Mouse (Mus musculus): ENCODE results near the gene Zmynd19. TPM values are rescaled to one million over a fixed set of nuclear protein-coding genes. Genes with fewer than 3 reads are reported as not detected.
"Not testable (repeated sequence)": the region's sequence is repeated elsewhere in the genome, so short reads cannot be mapped to it uniquely, and the experiment has no call there.

Zmynd19 gene
- polyA plus RNA-seq, 1 experiment: 7.2 TPM

DNA sequence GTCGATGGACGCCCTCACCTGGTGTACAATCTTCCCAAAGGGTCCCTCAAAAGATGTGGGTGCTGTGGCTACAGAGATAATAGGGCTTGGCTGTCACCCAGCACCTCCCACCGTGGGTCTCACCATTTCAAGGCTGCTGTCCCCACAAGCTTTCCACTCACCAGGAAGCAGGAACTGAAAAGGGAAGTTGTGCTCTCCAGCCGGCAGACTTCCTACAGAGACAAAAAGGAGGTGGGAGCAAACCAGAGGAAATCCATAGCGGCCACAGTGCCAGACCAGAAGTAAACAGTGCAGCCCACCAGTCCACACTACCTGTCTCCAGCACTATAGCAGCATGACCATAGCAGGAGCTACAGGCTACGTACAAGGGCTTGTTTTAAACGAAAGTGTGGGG is 22.6 kb upstream of the Zmynd19 start:
- H3K4me3 ChIP-seq (ENCODE audit: insufficient read depth, low read depth, low read length): no peak overlapping the region
- H3K4me1 ChIP-seq (ENCODE audit: control insufficient read depth, insufficient read depth, insufficient read length, low read length): peaks cover 9% of the 10 kb centered on the region; the same call in 1 of the 2 replicates
- no peak overlapping the region for H3K27ac ChIP-seq (replicated peaks; ENCODE audit: low read depth, low read length)

GRCm38 (mm10) chr2:24927810-24928479 is 21.6 kb upstream of the Zmynd19 start:
- peaks cover 9% of the 10 kb centered on the region; the same call in 1 of the 2 replicates for H3K4me1 ChIP-seq (ENCODE audit: control insufficient read depth, insufficient read depth, insufficient read length, low read length)
- H3K4me3 ChIP-seq (ENCODE audit: insufficient read depth, low read depth, low read length): no peak overlapping the region
- 0 out of 2 replicates have a peak overlapping the region, but pooled peaks have one; percentile 21 for H3K27ac ChIP-seq (replicated peaks; ENCODE audit: low read depth, low read length)

GRCm38 (mm10) chr2:24929119-24929518 is 20.5 kb upstream of the Zmynd19 start:
- Histone ChIP-seq H3K4me3 (ENCODE audit: insufficient read depth, low read depth, low read length) (no peak overlapping the region), H3K4me1 (ENCODE audit: control insufficient read depth, insufficient read depth, insufficient read length, low read length) (peaks cover 9% of the 10 kb centered on the region; the same call in 1 of the 2 replicates), H3K27ac (replicated peaks; ENCODE audit: low read depth, low read length) (no peak overlapping the region)

- Histone ChIP-seq H3K4me3 (ENCODE audit: insufficient read depth, low read depth, low read length) (no peak overlapping the region), H3K27ac (replicated peaks; ENCODE audit: low read depth, low read length) (no peak overlapping the region), H3K4me1 (ENCODE audit: control insufficient read depth, insufficient read depth, insufficient read length, low read length) (peaks cover 12% of the 10 kb centered on the region; the same call in 1 of the 2 replicates)
Observed at GRCm38 (mm10) chr2:24929593-24929992, 20.0 kb upstream of the Zmynd19 start.

GRCm38 (mm10) chr2:24934441-24934963 is 15.1 kb upstream of the Zmynd19 start:
- peak overlapping the region; percentile 35; the same call in 1 of the 2 replicates for H3K27ac ChIP-seq (replicated peaks; ENCODE audit: low read depth, low read length)

DNA sequence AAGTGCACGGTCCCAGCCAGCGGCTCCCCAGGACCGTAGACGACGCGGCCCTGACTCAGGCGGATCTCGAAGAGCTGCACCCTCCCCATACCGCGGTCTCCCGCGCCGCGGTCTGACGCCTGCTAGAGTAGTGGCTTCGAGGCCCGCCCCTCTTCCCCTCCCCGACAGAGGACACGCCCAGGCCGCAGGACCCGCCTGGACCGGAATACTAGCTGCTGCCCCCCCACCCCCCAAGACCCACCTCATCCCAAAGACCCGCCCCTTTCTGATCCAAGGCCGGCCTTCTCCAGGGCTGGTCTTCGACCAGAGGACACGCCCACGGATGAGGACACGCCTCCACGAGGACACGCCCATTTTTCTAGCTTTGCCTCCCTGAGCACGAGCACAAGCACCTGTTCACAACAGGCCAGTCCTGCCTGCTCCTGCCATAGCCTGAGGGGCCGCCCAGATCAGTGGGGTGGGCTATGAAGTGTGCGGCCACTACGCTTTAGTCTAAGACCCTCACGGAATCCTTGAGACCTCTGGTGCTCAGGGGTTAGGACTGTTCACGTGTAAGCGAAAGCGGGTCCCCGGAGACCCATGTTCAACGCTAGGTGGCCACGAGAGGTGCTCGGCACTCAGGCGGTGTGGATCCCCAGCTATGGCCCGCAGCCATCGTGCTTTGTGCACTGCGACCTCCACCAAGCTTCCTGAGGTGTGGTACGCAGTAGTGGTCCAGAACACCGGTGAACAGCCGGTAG is 14.4 kb upstream of the Zmynd19 start, which contains the start of gene Arrdc1:
Gene Arrdc1, minus strand, starts transcription at position 196 of the 740 bp plus-strand sequence.
- Histone ChIP-seq H3K27ac (replicated peaks; ENCODE audit: low read depth, low read length) (peak within 1 kb of the TSS; percentile 35; the same call in 1 of the 2 replicates), H3K4me3 (ENCODE audit: insufficient read depth, low read depth, low read length) (peak within 1 kb of the TSS; percentile 86), H3K4me1 (ENCODE audit: control insufficient read depth, insufficient read depth, insufficient read length, low read length) (peaks cover 7% of the 10 kb centered on the region)

More at GRCm38 (mm10) chr2:24934441-24934963, 15.1 kb upstream of the Zmynd19 start:
- H3K4me3 ChIP-seq (ENCODE audit: insufficient read depth, low read depth, low read length): peak overlapping the region; percentile 86
- H3K4me1 ChIP-seq (ENCODE audit: control insufficient read depth, insufficient read depth, insufficient read length, low read length): peaks cover 7% of the 10 kb centered on the region

DNA sequence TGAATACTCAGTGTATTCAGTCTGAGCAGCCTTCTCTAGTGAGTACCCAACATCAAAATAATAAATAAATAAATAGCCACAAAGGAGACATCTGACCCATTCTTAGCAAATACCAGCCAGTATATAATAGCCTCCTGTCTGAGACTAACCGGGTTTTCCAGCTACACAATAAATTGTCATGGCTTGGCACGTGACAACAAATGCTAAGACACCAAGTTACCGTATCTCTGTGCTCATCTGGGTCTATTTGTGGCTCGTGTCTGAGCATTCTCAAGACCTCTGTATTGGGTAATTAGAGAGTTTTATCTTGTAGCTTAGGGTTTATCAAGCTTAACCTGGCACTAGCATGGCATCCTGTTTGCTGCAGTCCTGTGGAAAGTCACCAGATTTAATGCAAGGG is 7.5 kb upstream of the Zmynd19 start:
- Histone ChIP-seq H3K27ac (replicated peaks; ENCODE audit: low read depth, low read length) (no peak overlapping the region), H3K4me1 (ENCODE audit: control insufficient read depth, insufficient read depth, insufficient read length, low read length) (no peaks in the 10 kb centered on the region), H3K4me3 (ENCODE audit: insufficient read depth, low read depth, low read length) (no peak overlapping the region)

DNA sequence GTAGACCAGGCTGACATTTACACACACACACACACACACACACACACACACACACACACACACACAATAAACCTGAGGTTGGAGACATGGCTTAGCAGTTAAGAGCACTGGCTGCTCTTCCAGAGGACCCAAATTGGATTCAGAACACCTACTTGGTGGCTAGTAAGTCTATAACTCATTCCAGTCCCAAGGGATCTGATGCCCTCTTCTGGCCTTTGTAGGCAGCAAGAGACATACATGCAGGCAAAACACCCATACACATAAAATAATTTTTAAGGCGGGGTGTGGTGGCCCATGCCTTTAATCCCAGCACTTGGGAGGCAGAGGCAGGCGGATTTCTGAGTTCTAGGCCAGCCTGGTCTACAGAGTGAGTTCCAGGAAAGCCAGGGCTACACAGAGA is 5.3 kb upstream of the Zmynd19 start:
- H3K4me1 ChIP-seq (ENCODE audit: control insufficient read depth, insufficient read depth, insufficient read length, low read length); H3K4me3 ChIP-seq (ENCODE audit: insufficient read depth, low read depth, low read length); H3K27ac ChIP-seq (replicated peaks; ENCODE audit: low read depth, low read length): not testable (repeated sequence)

- peak overlapping the region; percentile 82 for H3K4me3 ChIP-seq (ENCODE audit: insufficient read depth, low read depth, low read length)
- H3K4me1 ChIP-seq (ENCODE audit: control insufficient read depth, insufficient read depth, insufficient read length, low read length): 0 out of 2 replicates have a peak, but pooled peaks cover 2% of the 10 kb centered on the region
- no peak overlapping the region for H3K27ac ChIP-seq (replicated peaks; ENCODE audit: low read depth, low read length)
Observed at GRCm38 (mm10) chr2:24950189-24950535, 570 bp downstream of the Zmynd19 start.

DNA sequence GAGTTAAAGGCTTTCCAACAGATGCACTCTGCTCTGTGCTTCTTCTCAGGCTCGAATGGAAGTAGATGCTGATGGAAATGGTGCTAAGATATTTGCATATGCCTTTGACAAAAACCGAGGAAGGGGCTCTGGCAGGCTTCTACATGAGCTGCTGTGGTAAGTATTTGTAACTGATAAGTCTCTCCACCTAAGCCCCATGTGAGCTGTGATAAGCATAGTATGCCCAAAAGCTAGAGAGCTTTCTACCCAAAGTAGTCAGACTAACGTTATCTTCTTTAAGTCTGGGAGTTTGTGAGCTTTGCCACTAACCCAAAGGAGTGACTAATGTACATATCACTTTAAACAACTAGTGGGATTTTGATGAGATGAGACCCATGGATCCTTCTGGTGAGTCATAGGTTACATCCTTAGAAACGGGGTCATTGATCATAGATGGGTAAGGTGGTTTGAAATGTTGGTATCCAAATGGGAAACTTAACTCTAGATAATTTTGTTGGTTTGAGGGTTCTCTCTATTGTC is 3.0 kb downstream of the Zmynd19 start:
- Histone ChIP-seq H3K27ac (replicated peaks; ENCODE audit: low read depth, low read length) (no peak overlapping the region), H3K4me3 (ENCODE audit: insufficient read depth, low read depth, low read length) (no peak overlapping the region), H3K4me1 (ENCODE audit: control insufficient read depth, insufficient read depth, insufficient read length, low read length) (0 out of 2 replicates have a peak, but pooled peaks cover 2% of the 10 kb centered on the region)

DNA sequence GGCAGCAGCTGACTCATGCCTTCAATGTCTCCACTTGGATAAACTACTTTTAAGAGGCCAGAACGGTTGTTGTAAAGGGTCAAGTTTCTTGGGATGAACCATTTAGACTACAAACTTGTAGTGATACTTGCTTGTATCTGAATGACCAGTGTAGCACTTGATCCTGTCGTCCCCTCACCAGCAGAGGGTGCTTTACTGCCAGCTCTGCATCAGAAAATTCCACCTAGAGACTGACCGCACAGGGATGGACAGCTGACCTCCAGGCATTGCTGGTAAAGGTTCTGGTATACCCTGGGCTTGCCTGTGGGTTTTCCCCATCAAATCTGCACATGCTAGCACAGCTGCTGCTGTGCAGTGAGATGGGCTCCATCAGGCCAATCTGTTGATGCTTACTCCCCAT is 11.3 kb downstream of the Zmynd19 start:
- H3K4me1 ChIP-seq (ENCODE audit: control insufficient read depth, insufficient read depth, insufficient read length, low read length): peaks cover 5% of the 10 kb centered on the region; the same call in 1 of the 2 replicates
- no peak overlapping the region for H3K4me3 ChIP-seq (ENCODE audit: insufficient read depth, low read depth, low read length)
- H3K27ac ChIP-seq (replicated peaks; ENCODE audit: low read depth, low read length): no peak overlapping the region

GRCm38 (mm10) chr2:24962304-24963000 is 12.9 kb downstream of the Zmynd19 start, which contains the start of gene Dph7:
Gene Dph7 (plus strand): TSS chr2:24962400.
- Histone ChIP-seq H3K27ac (replicated peaks; ENCODE audit: low read depth, low read length) (no peak within 1 kb of the TSS), H3K4me1 (ENCODE audit: control insufficient read depth, insufficient read depth, insufficient read length, low read length) (peaks cover 5% of the 10 kb centered on the region; the same call in 1 of the 2 replicates)

GRCm38 (mm10) chr2:24970386-24970785 is 20.8 kb downstream of the Zmynd19 start:
- Histone ChIP-seq H3K4me1 (ENCODE audit: control insufficient read depth, insufficient read depth, insufficient read length, low read length) (peaks cover 3% of the 10 kb centered on the region; the same call in 1 of the 2 replicates), H3K4me3 (ENCODE audit: insufficient read depth, low read depth, low read length) (no peak overlapping the region), H3K27ac (replicated peaks; ENCODE audit: low read depth, low read length) (no peak overlapping the region)

More at GRCm38 (mm10) chr2:24962304-24963000, 12.9 kb downstream of the Zmynd19 start, which contains the start of gene Dph7:
- peak within 1 kb of the TSS; percentile 90 for H3K4me3 ChIP-seq (ENCODE audit: insufficient read depth, low read depth, low read length)

DNA sequence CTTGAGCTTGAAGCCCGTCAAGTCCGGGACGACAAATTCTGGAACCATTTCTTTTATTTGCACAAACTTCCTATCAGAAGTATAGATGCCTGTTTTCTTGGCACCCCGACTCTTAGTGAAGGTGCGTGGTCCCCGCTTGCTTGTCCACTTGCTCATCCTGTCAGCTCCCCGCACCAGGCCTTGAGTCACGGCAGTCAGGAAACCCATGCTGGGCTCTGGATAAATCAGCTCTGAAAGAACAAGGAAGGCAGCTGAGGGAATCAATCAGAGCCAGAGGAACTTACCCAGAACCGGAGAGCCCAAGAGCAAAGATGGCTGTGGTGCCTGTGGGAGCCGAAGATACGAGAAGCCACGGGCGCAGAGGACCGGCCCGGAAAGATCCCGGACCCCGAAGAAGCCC is 24.9 kb downstream of the Zmynd19 start:
- Histone ChIP-seq H3K27ac (replicated peaks; ENCODE audit: low read depth, low read length) (peak overlapping the region; percentile 52), H3K4me3 (ENCODE audit: insufficient read depth, low read depth, low read length) (peak overlapping the region; percentile 81)
- not testable (repeated sequence) for H3K4me1 ChIP-seq (ENCODE audit: control insufficient read depth, insufficient read depth, insufficient read length, low read length)
